Mouse (Mus musculus): ENCODE data around the gene Atg101.

Atg101 gene

DNA sequence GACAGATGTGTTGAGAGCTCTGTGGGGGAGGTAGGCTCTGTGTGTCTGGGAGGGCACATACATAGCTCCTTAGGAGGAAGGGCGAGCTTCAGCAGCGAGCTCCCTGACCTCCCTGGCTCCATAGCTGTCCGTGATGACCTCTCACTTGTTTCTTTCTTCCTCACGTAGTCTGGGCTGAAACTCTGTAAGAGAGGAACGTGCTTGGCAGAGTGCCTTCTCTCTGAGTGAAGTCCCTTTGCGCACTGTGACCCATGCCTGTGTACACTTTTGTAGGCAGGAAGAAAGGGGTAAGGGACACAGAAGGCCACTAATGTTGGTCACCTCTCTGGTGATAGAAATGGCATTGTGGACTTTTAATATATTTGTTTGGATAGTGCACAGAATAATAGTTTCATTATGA is 3.3 kb downstream of the Atg101 start:
- no peak for DNase-seq

DNA sequence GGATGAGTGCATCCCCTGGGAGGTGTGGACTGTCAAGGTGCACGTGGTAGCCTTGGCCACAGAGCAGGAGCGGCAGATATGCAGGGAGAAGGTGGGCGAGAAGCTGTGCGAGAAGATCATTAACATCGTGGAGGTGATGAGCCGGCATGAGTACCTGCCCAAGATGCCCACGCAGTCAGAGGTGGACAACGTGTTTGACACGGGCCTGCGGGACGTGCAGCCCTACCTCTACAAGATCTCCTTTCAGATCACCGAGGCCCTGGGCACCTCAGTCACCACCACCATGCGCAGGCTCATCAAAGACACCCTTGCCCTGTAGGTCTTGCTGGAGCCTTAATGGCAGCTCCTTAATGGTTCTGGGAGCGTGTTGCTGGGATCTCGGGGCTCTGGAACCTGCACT is 6.3 kb downstream of the Atg101 start:
- DNase-seq = no peak

DNA sequence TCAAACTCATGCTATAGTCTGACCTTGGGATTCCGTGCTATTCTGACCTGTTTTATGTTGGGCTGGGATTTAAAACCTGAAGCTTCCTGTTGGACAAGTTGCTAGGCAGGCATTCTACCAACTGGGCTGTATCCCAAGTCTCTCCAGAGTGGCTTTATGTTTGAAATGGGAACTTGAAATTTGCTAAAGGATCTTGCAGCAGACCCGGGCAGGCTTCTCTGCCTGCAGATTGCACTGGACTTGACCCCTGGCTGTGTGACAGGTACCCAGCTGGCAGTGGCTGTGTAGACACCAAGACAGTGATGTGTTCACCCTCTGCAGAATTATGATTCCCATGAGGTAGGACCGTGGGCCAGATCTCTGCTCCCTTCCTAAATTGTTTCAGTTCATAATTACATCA is 7.9 kb downstream of the Atg101 start:
- no peak for DNase-seq

DNA sequence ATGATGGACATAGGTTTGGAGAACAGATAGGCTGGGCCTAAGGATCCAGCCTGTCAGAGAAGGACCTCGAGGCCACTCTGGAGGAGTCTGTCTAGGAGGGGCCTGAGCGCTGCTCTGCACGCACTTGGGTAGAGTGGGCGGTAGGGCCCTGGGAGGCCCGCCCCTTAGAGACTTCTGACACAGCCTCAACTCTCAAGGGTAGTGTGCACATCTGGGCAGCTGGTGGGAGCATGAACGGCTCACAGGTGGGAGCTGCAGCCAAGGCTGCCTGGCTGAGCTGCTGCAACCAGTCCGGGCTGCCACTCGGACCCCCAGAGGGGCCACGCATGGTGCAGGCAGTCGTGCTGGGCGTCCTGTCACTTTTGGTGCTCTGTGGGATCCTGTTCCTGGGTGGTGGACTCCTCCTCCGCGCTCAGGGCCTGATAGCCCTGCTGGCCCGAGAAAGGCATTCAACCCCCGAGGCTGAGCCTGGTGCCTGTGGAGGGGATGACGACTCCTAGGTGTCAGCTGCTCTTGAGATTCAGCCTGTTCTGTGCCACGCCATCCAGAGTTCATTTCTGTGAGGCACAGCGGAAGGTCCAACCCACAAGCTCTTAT is 9.1 kb downstream of the Atg101 start, which contains the start of gene 6030408B16Rik:
TSS of gene 6030408B16Rik (plus strand) at position 188 of the 597 bp plus-strand sequence.
- no peak for DNase-seq

DNA sequence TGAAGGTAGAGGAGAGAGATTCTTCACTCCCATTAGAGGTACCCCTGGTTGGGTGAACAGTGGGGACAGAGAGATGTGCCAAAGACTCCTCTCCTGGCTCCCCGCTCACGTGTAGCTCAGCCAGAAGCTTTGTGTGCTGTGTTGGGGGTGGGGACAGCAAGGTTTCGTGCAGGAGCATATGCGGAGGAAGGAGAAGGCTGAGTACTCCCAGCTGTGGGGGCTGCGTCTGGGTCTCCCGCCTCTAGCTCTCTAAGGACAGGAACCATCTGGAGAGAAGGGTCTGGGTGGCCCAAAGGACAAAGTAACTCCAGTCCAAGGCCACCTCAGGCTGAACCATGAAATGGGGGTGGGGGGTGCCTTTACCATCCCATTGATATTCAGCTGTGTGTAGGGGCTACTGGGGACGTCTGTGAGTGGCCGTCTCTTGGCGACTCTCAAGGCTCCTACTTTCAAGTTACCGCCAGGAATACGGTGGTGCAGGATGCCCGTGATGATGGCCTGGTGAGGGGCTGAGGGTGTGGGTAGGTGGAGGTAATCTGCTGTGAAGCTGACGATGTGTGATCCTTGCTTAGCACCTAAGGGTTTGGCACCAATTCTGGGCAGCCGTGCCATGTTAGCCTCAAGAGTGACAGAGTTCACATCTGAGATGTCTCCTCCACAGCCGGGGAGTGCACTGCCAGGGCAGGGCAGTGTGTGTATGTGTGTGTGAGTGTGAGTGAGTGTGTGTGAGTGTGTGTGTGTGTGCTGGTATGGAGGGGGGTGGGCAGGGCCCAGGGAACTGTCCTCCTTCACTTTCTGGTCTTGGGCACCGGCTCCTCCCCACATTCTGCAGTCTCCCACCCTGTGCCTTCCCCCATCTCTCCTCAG is 10.2 kb downstream of the Atg101 start:
- peak; percentile 54 for DNase-seq

DNA sequence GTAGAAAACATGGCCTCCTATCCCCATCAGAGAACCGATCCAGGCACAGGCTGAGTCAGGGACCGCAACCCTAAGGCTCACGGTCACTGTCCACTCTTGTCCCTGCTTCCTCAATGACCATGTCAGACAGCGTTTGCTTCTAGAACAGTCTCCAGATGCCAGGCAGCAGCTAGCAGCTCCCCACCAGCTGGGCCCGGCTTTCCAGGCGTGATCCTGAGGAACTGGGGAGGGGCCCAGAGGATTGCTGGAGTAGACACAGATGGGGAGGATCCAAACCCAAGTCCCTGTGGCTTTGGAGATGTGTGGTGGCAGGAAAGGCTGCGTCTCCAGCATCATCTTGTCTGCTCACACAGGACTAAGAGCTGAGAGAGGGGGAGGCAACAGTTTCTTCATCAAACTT is 11.0 kb downstream of the Atg101 start:
- peak; percentile 50 for DNase-seq

DNA sequence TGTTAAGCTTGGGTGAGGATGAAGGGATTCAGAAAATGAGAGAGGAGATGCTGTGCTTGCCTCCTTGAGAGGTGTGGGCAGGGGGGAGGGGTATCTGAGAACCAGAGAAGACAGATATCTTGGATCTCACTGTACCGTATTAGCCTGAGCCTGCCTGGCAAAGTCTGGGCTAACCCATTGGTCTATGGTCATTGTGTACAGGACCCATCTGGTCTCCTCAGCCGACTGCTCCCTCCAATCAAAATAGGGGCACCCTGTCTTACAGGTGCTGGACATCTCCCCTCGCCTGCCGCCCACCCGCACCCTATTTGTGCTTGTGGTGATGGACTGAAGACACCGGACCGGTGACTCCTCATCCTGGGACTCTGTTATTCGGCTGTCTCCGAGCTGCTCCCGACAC is 11.5 kb downstream of the Atg101 start:
- no peak for DNase-seq

DNA sequence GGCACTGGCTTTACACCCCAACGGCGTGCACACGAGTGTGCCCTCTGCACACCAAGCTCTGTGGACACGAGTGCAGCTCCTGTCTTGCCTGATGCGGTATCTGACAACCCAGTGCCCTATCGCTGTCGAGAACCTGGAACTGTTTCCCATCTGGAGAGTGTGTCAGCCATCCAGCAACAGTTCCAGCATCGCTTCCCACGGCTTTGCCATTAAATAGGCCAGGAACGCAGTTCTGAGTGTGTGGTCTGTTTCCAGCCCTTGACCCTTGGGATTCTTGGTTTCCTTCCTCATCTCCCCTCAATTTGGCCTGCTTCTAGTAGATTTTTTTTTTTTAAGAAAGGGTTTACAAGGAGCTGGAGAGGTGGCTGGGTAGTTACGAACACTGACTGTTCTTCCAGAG is 12.0 kb downstream of the Atg101 start:
- no peak for DNase-seq

DNA sequence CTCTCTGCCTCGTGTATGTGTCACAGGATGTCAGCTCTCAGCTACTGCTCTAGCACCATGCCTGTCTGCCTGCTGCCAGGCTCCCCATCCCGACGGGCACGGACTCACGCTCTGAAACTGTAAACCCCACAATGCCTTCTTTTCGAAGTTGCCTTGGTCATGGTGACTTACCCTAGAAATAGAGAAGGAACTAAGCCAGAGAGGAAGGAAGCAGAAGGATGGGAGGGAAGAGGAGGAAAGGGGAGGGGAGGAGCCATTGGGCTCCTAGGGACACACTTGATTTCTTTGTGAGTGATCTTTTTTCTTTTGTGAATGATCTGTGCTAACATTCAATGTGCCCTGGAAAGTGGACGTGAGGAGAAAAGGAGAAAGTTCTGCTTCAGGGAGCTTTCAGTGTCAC is 13.9 kb downstream of the Atg101 start:
- no peak for DNase-seq

DNA sequence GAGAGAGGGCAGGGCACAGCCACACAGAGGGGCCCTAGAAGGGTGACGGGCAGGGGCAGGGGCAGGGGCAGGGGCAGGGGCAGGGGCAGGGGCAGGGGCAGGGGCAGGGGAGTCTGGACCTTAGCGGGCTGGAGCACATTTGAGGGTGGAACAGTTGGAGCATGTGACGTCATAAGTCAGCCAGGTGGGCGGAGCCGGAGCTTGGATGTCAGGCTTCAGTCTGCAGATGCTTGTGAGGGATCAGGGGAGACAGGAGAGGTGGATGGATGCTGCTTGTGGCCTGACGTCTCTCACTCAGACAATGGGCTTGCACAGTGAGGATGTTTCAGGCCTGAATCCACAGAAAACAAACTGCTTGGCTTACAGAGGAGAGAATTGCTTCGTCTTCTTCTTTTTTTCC is 14.5 kb downstream of the Atg101 start:
- DNase-seq = peak; percentile 41

DNA sequence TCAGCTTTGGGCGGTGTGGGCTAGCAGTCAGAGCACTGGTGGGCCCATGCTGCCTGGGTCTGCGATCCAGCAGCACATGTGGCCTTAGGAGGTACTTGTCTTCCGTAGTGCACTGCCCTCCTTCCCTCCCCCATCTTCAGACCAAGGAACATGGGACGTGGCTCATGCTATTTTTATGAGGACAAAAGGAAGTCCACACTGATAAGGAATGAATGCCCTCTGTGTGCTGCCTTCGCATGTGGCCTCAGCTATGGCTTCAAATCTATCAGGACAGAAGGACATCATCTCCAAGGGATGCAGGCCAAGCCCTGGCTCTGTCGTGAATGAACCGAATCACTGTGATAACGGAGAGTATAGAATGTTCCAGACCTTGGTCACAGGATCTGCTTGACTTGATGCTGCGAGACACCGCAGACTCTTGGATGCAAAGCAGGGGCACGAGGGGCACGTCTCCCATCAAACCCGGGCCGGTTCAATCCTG is 15.4 kb downstream of the Atg101 start:
- DNase-seq = no peak

DNA sequence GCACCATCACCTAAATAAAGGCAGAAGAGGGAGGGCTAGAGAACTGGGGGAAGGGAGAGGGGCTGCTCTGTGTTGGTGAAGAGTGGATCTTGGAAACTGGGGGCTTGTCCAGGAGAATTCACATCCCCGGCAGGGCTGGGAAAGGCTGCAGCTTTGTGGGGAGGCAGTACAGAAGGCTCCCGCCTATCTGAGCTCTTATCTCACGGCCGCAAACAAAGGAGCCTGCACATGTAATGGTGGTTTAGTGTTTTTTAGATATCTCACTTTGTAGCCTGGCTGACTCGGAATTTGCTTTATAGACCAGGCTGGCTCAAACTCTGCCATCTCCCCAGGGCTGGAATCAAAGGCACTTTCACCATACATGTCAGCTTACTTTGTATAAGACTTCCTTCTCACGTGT is 16.1 kb downstream of the Atg101 start:
- DNase-seq = no peak

DNA sequence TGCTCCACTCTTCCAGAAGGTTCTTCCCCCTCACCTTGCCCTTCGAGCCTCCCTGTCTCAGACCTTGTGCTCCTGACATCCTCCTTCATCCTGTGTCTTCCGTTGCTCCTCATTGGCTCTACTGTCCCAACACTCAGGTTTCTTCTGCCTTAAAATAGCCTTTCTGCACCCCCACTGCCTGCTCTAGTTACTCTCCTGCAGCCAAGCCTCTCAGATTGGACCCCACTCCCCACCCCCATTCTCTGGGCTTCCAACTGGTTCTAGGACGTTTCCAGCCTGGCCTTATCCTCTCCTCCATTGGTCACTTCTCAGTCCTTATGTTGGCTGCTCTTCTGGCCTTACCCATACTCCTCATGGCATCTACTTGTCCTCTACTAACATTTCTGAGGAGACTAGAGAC is 18.1 kb downstream of the Atg101 start:
- DNase-seq = no peak

DNA sequence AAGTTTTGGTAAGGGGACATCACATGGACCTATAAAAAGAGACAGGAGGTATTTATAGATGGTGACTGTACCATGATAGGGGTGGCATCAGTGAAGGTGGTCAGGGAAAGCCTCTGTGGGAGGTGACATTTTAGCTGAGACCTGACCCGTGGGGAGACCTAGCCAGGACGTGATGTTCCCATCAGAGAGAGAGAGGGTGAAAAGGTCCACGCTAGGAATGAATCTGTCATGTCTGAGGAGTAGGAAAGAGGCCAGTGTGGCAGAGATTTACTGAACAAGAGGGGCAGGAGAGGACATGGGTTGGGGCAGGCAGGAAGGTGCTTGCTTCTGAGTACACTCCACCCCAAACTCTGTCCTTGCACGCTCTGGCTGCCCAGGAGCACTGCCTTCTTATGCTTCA is 19.8 kb downstream of the Atg101 start:
- DNase-seq = no peak

DNA sequence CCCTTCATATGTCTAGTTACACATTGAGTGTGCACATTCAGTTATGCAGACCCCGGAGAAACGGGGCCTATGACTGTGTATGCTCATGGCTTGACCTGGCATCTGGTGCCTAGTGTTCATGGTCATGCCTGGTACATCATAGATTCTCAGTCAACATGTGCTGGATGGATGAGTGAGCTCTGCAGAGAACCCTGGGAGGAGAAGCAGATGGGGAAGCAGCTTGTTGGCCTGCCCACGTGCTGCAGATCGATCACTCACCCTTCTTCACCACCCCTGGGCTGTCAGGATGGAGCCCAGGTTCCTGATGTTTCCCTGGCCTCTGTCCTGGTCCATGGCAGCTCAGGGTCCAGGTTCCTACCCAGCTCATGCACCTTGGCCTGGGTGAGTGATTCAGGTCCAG is 22.4 kb downstream of the Atg101 start:
- DNase-seq = no peak

DNA sequence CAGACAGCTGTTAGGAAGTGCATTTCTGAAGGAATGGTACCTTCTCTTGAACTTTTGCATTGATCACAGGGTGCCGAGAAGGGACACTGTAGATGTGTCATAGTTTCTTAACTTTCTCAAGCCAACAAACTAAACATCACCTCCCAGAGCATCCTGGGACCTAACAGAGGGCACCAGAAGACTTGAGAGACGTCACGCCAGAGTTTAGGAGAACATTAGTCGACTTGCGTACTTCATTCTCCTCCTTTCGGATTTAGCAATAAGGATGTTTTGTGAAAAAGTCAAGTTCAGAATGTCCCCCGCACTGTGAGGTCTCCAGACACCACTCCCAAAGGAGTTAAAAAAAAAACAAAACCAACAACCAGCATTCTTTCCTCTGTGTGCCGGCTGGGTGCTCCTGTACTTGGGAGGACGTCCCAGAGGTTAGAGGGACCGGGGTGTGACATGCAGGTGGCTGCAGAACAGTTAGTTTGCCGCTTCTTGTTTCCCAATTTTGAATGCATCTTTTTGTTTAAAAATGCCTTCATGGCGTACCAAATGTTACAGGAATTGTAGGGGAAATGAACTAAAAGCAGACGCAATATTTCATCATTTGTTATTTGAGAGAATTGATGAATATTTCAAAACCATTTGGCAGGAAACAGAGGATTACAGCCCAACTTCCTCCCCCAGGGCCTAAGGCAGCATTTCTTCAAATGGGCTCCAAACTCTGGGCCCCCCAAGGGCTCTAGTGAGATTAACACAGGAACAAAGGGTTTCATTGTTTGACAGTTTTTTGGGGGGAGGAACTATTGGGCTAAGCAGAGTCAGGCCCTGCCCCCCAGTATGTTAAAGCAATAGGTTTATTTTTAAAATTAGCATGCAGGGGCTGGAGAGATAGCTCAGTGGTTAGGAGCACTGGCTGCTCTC is 24.6 kb downstream of the Atg101 start:
- no peak for DNase-seq

DNA sequence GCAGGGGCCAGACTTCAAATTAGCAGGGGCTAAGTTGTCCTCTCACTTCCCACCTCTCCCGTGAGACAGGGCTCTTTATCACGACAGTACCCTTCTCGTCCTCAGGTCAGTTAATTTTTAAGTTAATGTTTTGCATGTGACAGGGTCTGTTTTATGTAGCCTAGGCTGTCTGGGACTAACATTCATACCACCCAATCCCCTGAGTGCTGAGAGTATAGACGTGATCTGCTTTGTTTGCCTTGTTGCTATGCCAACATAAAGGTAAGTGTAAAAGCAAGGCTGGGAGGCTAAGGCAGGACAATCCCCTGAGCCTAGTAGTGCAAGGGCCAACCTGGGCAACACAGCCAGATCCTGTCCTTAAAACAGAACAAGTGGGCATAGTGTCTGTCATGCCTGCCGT is 25.4 kb downstream of the Atg101 start:
- no peak for DNase-seq

DNA sequence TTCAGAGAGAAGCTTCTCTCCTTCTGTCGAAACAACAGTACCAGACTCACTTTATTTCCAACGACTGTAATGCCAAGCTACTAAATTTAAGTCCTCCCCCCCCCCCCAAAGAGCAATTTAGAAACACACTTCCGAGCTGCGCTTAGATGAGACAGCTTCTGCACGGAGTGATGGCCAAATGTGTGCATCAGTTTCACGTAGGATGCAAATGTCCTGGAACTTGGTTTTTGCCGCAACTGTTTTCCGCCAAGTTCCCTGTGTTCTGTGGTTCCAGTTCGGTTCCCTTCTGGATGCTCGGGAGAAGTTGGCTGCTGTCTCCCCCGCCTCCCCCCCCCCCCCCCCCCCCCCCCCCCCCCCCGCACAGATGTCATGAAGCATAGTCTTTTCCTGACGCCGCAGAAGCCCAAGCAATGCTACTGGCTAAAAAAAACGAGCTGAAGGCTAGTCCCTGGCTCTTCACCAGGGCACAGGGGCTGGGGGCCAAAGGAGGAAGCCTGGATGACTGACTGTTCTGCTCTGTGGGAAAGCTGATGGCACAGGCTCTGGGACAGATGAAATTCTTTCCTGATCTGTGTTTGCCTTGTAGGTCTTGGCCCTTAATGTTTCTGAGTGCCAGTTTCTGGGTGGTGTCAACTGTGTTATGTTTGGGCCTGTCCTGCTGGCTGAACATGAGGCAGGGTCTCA is 27.2 kb downstream of the Atg101 start:
- DNase-seq = no peak

DNA sequence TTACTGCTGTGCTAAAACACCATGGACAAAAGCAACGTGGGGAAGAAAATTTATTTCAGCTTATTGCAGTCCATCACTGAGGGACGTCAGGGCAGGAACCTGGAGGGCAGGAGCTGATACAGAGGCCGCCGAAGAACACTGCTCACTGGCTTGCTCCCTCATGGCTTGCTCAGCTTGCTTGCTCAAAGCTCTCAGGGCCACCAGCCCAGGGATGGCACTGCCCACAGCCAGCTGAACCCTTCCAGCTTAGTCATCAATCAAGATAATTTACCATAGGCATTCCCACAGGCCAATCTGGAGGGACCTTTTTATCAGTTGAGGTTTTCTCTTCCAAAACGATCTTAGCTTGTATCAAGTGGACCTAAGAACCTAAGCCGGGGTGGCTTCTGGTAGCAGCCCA is 27.9 kb downstream of the Atg101 start:
- no peak for DNase-seq

DNA sequence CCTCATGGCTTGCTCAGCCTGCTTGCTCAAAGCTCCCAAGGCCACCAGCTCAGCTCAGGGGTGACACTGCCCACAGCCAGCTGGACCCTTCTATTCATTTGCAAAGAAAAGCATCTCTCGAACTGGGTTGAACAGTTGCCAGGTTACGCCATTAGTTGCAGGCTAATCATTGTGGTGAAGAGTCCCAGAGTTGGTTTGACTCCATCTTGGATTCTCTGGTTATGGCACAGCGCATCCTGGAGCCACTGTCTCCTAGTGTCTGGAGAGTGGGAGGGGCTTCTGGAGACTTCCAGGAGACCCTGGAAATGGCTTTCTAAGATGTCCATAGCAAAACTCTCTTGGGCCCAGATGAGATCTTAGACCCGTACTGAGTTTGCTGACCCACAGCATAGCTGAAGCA is 31.3 kb downstream of the Atg101 start:
- DNase-seq = no peak

DNA sequence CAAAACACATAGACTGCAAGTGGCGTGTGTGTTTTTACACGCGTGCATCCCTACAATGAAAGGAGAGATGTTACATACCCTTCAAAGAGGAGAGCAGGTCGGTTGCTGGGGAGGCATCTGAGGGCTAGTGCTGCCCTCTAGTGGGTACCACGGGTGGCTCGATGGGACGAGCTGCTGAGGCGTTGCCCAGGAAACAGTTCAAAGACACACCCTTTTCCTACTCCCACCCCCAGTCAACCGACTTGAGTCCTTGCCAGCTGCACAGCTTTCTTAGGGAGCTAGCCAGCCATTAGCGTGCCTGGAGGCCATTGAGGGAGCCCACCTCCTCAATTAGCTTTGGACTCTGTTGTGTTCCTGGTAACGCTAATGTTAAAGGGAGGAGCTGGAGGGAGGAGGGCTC is 31.8 kb downstream of the Atg101 start:
- peak; percentile 96 for DNase-seq

DNA sequence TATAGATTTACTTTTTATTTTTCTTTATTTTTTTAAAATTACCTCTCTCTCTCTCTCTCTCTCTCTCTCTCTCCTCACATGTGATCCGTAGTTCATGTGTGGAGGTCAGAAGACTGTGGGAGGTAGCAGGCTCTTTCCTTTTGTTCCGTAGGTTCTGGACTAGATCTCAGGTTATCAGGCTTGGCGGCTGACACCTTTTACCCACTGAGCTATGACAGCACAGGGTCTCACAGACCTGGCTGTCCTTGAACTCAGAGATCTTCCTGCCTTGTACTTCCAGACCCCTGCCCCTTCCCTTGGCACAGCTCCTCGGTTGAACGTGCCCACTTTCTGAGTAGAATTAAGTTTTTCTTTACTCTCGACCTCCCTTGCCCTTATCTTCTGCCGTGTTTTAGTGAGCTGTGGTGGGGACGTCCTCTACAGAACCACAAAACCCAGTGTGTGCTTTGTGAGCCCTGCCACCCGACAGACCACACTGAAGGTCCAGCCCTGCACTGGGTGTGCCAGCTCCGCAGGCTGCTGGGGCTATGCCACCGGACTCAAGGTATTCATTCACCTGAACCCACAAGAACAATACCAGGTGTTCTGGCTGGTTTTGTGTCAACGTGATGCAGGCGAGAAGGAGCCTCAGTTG is 32.3 kb downstream of the Atg101 start:
- no peak for DNase-seq
